9 mouse cellular contexts compared by ENCODE assay signal in the genomic region with DNA sequence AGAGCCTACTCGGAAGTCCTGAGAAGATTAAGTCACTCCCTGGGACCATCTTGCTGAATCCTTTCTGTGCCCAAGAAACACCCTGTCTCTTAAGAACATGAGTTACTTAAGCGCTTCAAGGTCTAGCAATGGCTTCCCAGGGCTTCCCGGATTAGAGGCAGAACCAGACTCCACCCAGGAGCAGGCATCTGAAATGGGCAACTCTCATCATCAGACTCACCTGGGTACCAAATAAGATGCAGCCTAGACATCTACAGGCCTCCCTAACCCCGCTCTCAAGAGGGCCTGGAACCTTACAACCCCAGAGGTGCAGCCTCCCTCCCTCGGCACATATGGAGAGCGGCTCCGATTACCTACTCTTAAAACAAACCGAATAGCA. TPM values are rescaled to one million over a fixed set of nuclear protein-coding genes. Genes with fewer than 3 reads are reported as not detected.
DNase-seq lines count a peak whose midpoint lies in the region; ATAC-seq and TF ChIP-seq lines count a peak whose summit lies in the region.
"Had no signal": no experiment of that assay in that cellular context is flagged by ENCODE, and none has a peak within 500 bp of the region (broad histone marks: within the 10 kb centered on the region; RNA-seq: fewer than 3 reads in every experiment).

No protein-coding gene starts in this region.

- H3K36me3 ChIP-seq in lung, embryonic 14.5 days (ENCODE audit: insufficient read depth) = no peaks in the 10 kb centered on the region
- H3K36me3 ChIP-seq in embryonic facial prominence, embryonic 15.5 days = no peaks in the 10 kb centered on the region
- H3K36me3 ChIP-seq in limb, embryonic 10.5 days = no peaks in the 10 kb centered on the region
- no peaks in the 10 kb centered on the region for H3K36me3 ChIP-seq in neural tube, embryonic 14.5 days (ENCODE audit: control insufficient read depth, insufficient read depth, low read length)

- no peak overlapping the region for H3K27ac ChIP-seq in lung, embryonic 14.5 days (ENCODE audit: low read depth)
- peak overlapping the region; percentile 99 for H3K27ac ChIP-seq in embryonic facial prominence, embryonic 15.5 days (replicated peaks)
- peak overlapping the region; percentile 25 for H3K27ac ChIP-seq in limb, embryonic 10.5 days
- H3K27ac ChIP-seq in neural tube, embryonic 14.5 days (ENCODE audit: low read depth, low read length) = 0 out of 2 replicates have a peak overlapping the region, but pooled peaks have one; percentile 18

- 21% methylated on average over 8 of the region's 8 CpGs for WGBS in lung, embryonic 14.5 days
- WGBS in embryonic facial prominence, embryonic 15.5 days = 18% methylated on average over 8 of the region's 8 CpGs
- WGBS in limb, embryonic 10.5 days = 19% methylated on average over 8 of the region's 8 CpGs
- 12% methylated on average over 8 of the region's 8 CpGs for WGBS in neural tube, embryonic 14.5 days

- H3K4me1 ChIP-seq in lung, embryonic 14.5 days (ENCODE audit: insufficient read depth) = no peaks in the 10 kb centered on the region
- H3K4me1 ChIP-seq in embryonic facial prominence, embryonic 15.5 days = peaks cover 32% of the 10 kb centered on the region
- peaks cover 45% of the 10 kb centered on the region for H3K4me1 ChIP-seq in limb, embryonic 10.5 days
- peaks cover 20% of the 10 kb centered on the region for H3K4me1 ChIP-seq in neural tube, embryonic 14.5 days (ENCODE audit: control insufficient read depth, insufficient read depth, low read length)

- no peak for ATAC-seq in lung, embryonic 14.5 days (ENCODE audit: insufficient read depth)
- no peak for ATAC-seq in embryonic facial prominence, embryonic 15.5 days (ENCODE audit: insufficient number of reproducible peaks, low FRiP score, low TSS enrichment, low read depth)
- no peak for ATAC-seq in neural tube, embryonic 14.5 days (ENCODE audit: low read depth)
- no peak for ATAC-seq in erythroid progenitor cell, adult 5-6 weeks (replicated peaks; ENCODE audit: low FRiP score, poor library complexity, severe bottlenecking)

- H3K9ac ChIP-seq in lung, embryonic 14.5 days = no peak overlapping the region
- peak overlapping the region; percentile 28; the same call in 1 of the 2 replicates for H3K9ac ChIP-seq in embryonic facial prominence, embryonic 15.5 days
- H3K9ac ChIP-seq in neural tube, embryonic 14.5 days (replicated peaks; ENCODE audit: low read depth, low read length) = peak overlapping the region; percentile 97

- no peak for DNase-seq in lung, embryonic 14.5 days
- no peak for DNase-seq in lung, adult 18-20 months
- DNase-seq in limb, embryonic 10.5 days (ENCODE audit: low spot score) = no peak
- DNase-seq in adrenal gland, adult 18-20 months (ENCODE audit: low spot score in 2 of 2) = no peak
- DNase-seq in urinary bladder, postnatal 25 days (ENCODE audit: low spot score) = no peak

- TF ChIP-seq CTCF in lung, embryonic 14.5 days (IDR thresholded peaks at IDR 0.05; ENCODE audit: low read depth) = no peak

- H3K4me3 ChIP-seq in lung, embryonic 14.5 days (ENCODE audit: low read depth, low read length) = peak overlapping the region; percentile 74
- H3K4me3 ChIP-seq in embryonic facial prominence, embryonic 15.5 days (replicated peaks) = peak overlapping the region; percentile 83
- H3K4me3 ChIP-seq in limb, embryonic 10.5 days = peak overlapping the region; percentile 86
- H3K4me3 ChIP-seq in neural tube, embryonic 14.5 days (ENCODE audit: low read depth, low read length) = peak overlapping the region; percentile 93

- H3K4me2 ChIP-seq in lung, embryonic 14.5 days = peak overlapping the region; percentile 96
- H3K4me2 ChIP-seq in embryonic facial prominence, embryonic 15.5 days (replicated peaks) = peak overlapping the region; percentile 91
- H3K4me2 ChIP-seq in neural tube, embryonic 14.5 days (ENCODE audit: low read depth, low read length) = peak overlapping the region; percentile 89

- H3K9me3 ChIP-seq in lung, embryonic 14.5 days (ENCODE audit: low read depth, low read length) = no peaks in the 10 kb centered on the region
- no peaks in the 10 kb centered on the region for H3K9me3 ChIP-seq in embryonic facial prominence, embryonic 15.5 days (replicated peaks)
- H3K9me3 ChIP-seq in limb, embryonic 10.5 days (replicated peaks) = no peaks in the 10 kb centered on the region
- no peaks in the 10 kb centered on the region for H3K9me3 ChIP-seq in neural tube, embryonic 14.5 days (ENCODE audit: control insufficient read depth, low read length)

- H3K27me3 ChIP-seq in lung, embryonic 14.5 days (ENCODE audit: insufficient read depth, low read length) = no peaks in the 10 kb centered on the region
- H3K27me3 ChIP-seq in embryonic facial prominence, embryonic 15.5 days = no peaks in the 10 kb centered on the region
- H3K27me3 ChIP-seq in limb, embryonic 10.5 days (ENCODE audit: low read depth, poor library complexity, severe bottlenecking) = no peaks in the 10 kb centered on the region
- H3K27me3 ChIP-seq in neural tube, embryonic 14.5 days (ENCODE audit: control insufficient read depth, insufficient read depth, low read length) = no peaks in the 10 kb centered on the region

RNA-seq across cellular contexts. Expression of gene Klf13, which starts 2.9 kb away (rescaled TPM):
- polyA plus RNA-seq in lung, embryonic 14.5 days (2014; fragmentation: Nextera tagmentation; extraction: Ambion mirVana) = 29.0 and 32.6 TPM in 2 replicates
- polyA plus RNA-seq in embryonic facial prominence, embryonic 15.5 days (2015; fragmentation: Nextera tagmentation; extraction: Ambion mirVana) = 39.2 and 39.9 TPM in 2 replicates
- polyA plus RNA-seq in limb, embryonic 10.5 days (2016; fragmentation: Nextera tagmentation; extraction: Ambion mirVana) = 17.2 and 17.9 TPM in 2 replicates
- polyA plus RNA-seq in neural tube, embryonic 14.5 days (2014; fragmentation: Nextera tagmentation; extraction: Ambion mirVana) = 24.9 and 32.5 TPM in 2 replicates
- 10 to 100 TPM; 52.5 to 58.4 TPM for total RNA-seq in adrenal gland, adult 18-20 months (2021)
- total RNA-seq in erythroid progenitor cell, adult 5-6 weeks (2015; ENCODE audit: low replicate concordance) = 41.8 and 46.9 TPM in 2 replicates
- 53.8 and 60.1 TPM in 2 replicates for total RNA-seq in erythroid progenitor cell, adult 5-6 weeks (2017; ENCODE audit: low replicate concordance)

RNA-seq across cellular contexts. Expression of gene E030018B13Rik, which starts 19.1 kb away (rescaled TPM):
- 0.18 TPM in 1 of 2 replicates, not detected in the other for polyA plus RNA-seq in lung, embryonic 14.5 days (2014; fragmentation: Nextera tagmentation; extraction: Ambion mirVana)
- polyA plus RNA-seq in embryonic facial prominence, embryonic 15.5 days (2015; fragmentation: Nextera tagmentation; extraction: Ambion mirVana) = 0.16 and 0.22 TPM in 2 replicates
- not detected in 2 replicates for polyA plus RNA-seq in limb, embryonic 10.5 days (2016; fragmentation: Nextera tagmentation; extraction: Ambion mirVana)
- 0.55 TPM in 1 of 2 replicates, not detected in the other for polyA plus RNA-seq in neural tube, embryonic 14.5 days (2014; fragmentation: Nextera tagmentation; extraction: Ambion mirVana)
- not detected for total RNA-seq in adrenal gland, adult 18-20 months (2021)
- not detected in 2 replicates for total RNA-seq in erythroid progenitor cell, adult 5-6 weeks (2015; ENCODE audit: low replicate concordance)
- not detected in 2 replicates for total RNA-seq in erythroid progenitor cell, adult 5-6 weeks (2017; ENCODE audit: low replicate concordance)
- total RNA-seq: left cerebral cortex, postnatal 14 days had no signal
